In genomic region chr10:40108992-40109391, GRCm38 (mm10) we compare ENCODE assay signal across 28 mouse cellular contexts. TPM values are rescaled to one million over a fixed set of nuclear protein-coding genes. Genes with fewer than 3 reads are reported as not detected.
DNase-seq lines count a peak whose midpoint lies in the region; ATAC-seq and TF ChIP-seq lines count a peak whose summit lies in the region.
"Had no signal": no experiment of that assay in that cellular context is flagged by ENCODE, and none has a peak within 500 bp of the region (broad histone marks: within the 10 kb centered on the region; RNA-seq: fewer than 3 reads in every experiment).

No protein-coding gene starts in this region.

- WGBS in liver, embryonic 13.5 days (ENCODE audit: insufficient replicate concordance) = 78% methylated on average over 8 of the region's 8 CpGs

- TF ChIP-seq CTCF in gastrocnemius, adult 2 months (IDR thresholded peaks at IDR 0.05) = no peak

- H3K9ac ChIP-seq in liver, embryonic 13.5 days = no peak overlapping the region
- H3K9ac ChIP-seq: embryonic facial prominence, embryonic 12.5 days; embryonic facial prominence, embryonic 15.5 days; forebrain, postnatal 0 days; heart, embryonic 12.5 days; heart, embryonic 15.5 days; hindbrain, embryonic 14.5 days had no signal

- no peak for ATAC-seq in liver, embryonic 13.5 days (ENCODE audit: low read depth)
- ATAC-seq: forebrain, embryonic 14.5 days; forebrain, postnatal 0 days; hindbrain, postnatal 0 days; inflammation-experienced regulatory T-cells, adult 6 months; intestine, embryonic 16.5 days; Patski had no signal

- H3K79me2 ChIP-seq in myocyte (ENCODE audit: control insufficient read depth, insufficient read depth) = no peaks in the 10 kb centered on the region

- peaks cover 89% of the 10 kb centered on the region for H3K4me1 ChIP-seq in liver, embryonic 13.5 days (replicated peaks)
- H3K4me1 ChIP-seq: embryonic facial prominence, embryonic 12.5 days; embryonic facial prominence, embryonic 15.5 days had no signal

- peaks cover 11% of the 10 kb centered on the region for H3K36me3 ChIP-seq in liver, embryonic 13.5 days
- no peaks in the 10 kb centered on the region for H3K36me3 ChIP-seq in myocyte (ENCODE audit: control insufficient read depth, insufficient read depth)
- H3K36me3 ChIP-seq: embryonic facial prominence, embryonic 12.5 days; embryonic facial prominence, embryonic 15.5 days; heart, embryonic 12.5 days; heart, embryonic 15.5 days had no signal

- DNase-seq in gastrocnemius, adult 2 months = peak; percentile 61
- DNase-seq in gastrocnemius, postnatal 14 days = no peak
- DNase-seq in liver, embryonic 13.5 days = no peak
- no peak for DNase-seq in liver
- no peak for DNase-seq in spleen, postnatal 14 days (ENCODE audit: low spot score in 2 of 2)
- DNase-seq: adrenal gland, postnatal 10 days; adrenal gland, postnatal 36 days; B cell, adult 2 months; cerebellum, adult 11 months; cerebellum, adult 2 months; cerebellum, postnatal 25 days; forebrain, postnatal 0 days; heart, adult 18-20 months; heart, postnatal 14 days; heart, postnatal 4 days had no signal

- no peak overlapping the region for H3K4me3 ChIP-seq in gastrocnemius, adult 2 months
- no peak overlapping the region for H3K4me3 ChIP-seq in liver, embryonic 13.5 days (replicated peaks)
- H3K4me3 ChIP-seq in myocyte = no peak overlapping the region
- H3K4me3 ChIP-seq: embryonic facial prominence, embryonic 12.5 days; embryonic facial prominence, embryonic 15.5 days; heart, embryonic 12.5 days; heart, embryonic 15.5 days had no signal

- H3K9me3 ChIP-seq in liver, embryonic 13.5 days (replicated peaks) = no peaks in the 10 kb centered on the region
- H3K9me3 ChIP-seq: embryonic facial prominence, embryonic 12.5 days; embryonic facial prominence, embryonic 15.5 days; G1E; heart, embryonic 12.5 days; heart, embryonic 15.5 days had no signal

- peak overlapping the region; percentile 93 for H3K27ac ChIP-seq in gastrocnemius, adult 2 months
- H3K27ac ChIP-seq in liver, embryonic 13.5 days = peak overlapping the region; percentile 6; the same call in 1 of the 2 replicates
- H3K27ac ChIP-seq: embryonic facial prominence, embryonic 12.5 days; embryonic facial prominence, embryonic 15.5 days; heart, embryonic 15.5 days; hindbrain, embryonic 14.5 days; hindbrain, postnatal 0 days had no signal

- H3K4me2 ChIP-seq in liver, embryonic 13.5 days = no peak overlapping the region
- no peak overlapping the region for H3K4me2 ChIP-seq in myocyte (ENCODE audit: low read depth)
- H3K4me2 ChIP-seq: embryonic facial prominence, embryonic 12.5 days; embryonic facial prominence, embryonic 15.5 days; heart, embryonic 12.5 days; heart, embryonic 15.5 days; hindbrain, embryonic 14.5 days had no signal

- intact Hi-C loops in gastrocnemius, adult 2 months (cut with DNase I) = loop anchor here (2.0 to 5.0 kb wide), 2 partner anchors 32 to 42 kb away; no protein-coding TSS in a partner anchor
- intact Hi-C loops in gastrocnemius, postnatal 14 days (cut with DNase I; ENCODE audit: low total_unique reads) = no loop called here

- TF ChIP-seq POLR2A in myocyte (IDR thresholded peaks at IDR 0.05; ENCODE audit: insufficient read length, low read depth) = no peak

- no peaks in the 10 kb centered on the region for H3K27me3 ChIP-seq in liver, embryonic 13.5 days
- H3K27me3 ChIP-seq in myocyte (ENCODE audit: control insufficient read depth, insufficient read depth, insufficient read length) = no peaks in the 10 kb centered on the region
- H3K27me3 ChIP-seq: CH12.LX; embryonic facial prominence, embryonic 12.5 days; embryonic facial prominence, embryonic 15.5 days; heart, embryonic 12.5 days; heart, embryonic 15.5 days; Patski had no signal

- no peak overlapping the region for H3ac ChIP-seq in myocyte (ENCODE audit: control insufficient read depth, insufficient read length)

TF ChIP-seq in myocyte, 11 proteins besides CTCF, POLR2A, EP300 and RAD21:
- TF ChIP-seq MYOD1 (IDR thresholded peaks at IDR 0.05; ENCODE audit: control insufficient read depth in 1 of 3, insufficient read length in 2 of 3, low read depth in 2 of 3) = peak in 2 of 3 experiments; percentile 9 to 16
- no peak for TF ChIP-seq CEBPB (IDR thresholded peaks at IDR 0.05; ENCODE audit: insufficient read depth, poor library complexity, severe bottlenecking)
- TF ChIP-seq SRF (IDR thresholded peaks at IDR 0.05; ENCODE audit: control insufficient read depth, insufficient read length, low read depth) = no peak

RNA-seq across cellular contexts. Expression of gene Slc16a10, which starts 33.1 kb away (rescaled TPM):
- 10 to 100 TPM; 39.8 to 43.6 TPM for total RNA-seq in gastrocnemius, adult 2 months (2021)
- total RNA-seq in gastrocnemius, postnatal 14 days (2021) = 10 to 100 TPM; 30.0 to 33.6 TPM
- 75.1 and 80.8 TPM in 2 replicates for polyA plus RNA-seq in liver, embryonic 13.5 days (2015; fragmentation: Nextera tagmentation; extraction: Ambion mirVana)
- polyA plus RNA-seq in myocyte (2012; fragmentation: generic; extraction: Trizol) = 3.5 TPM
